Mouse (Mus musculus): ENCODE results near the gene Gm20931. TPM values are rescaled to one million over a fixed set of nuclear protein-coding genes. Genes with fewer than 3 reads are reported as not detected.
"Not testable (repeated sequence)": the region's sequence is repeated elsewhere in the genome, so short reads cannot be mapped to it uniquely, and the experiment has no call there.

The Gm20931 gene
- not detected in 2 replicates for polyA plus RNA-seq (2014; fragmentation: Nextera tagmentation; extraction: Ambion mirVana)

GRCm38 (mm10) chrY:55213420-55213819 lies at the start of gene Gm20931:
Gene Gm20931 (plus strand): TSS chrY:55213720.
- not testable (repeated sequence) for H3K4me2 ChIP-seq (ENCODE audit: low read depth, low read length); H3K36me3 ChIP-seq (replicated peaks; ENCODE audit: control insufficient read depth, insufficient read depth, low read depth, low read length); H3K9me3 ChIP-seq (replicated peaks; ENCODE audit: control insufficient read depth, low read length); H3K4me1 ChIP-seq (ENCODE audit: control insufficient read depth, insufficient read depth, low read length); H3K27ac ChIP-seq (replicated peaks; ENCODE audit: low read depth, low read length); H3K4me3 ChIP-seq (ENCODE audit: low read depth, low read length); ATAC-seq (replicated peaks; ENCODE audit: insufficient number of reproducible peaks, low FRiP score, low TSS enrichment, low read depth); H3K27me3 ChIP-seq (ENCODE audit: control insufficient read depth, insufficient read depth, low read length); H3K9ac ChIP-seq (replicated peaks; ENCODE audit: low read length); DNase-seq (ENCODE audit: low spot score)
- WGBS: no CpG with 5 or more reads among the region's 6 CpGs
